Mouse (Mus musculus) bone marrow, adult 2 months (tissue): ENCODE data around the gene Lcn12.

Source experiments
- CTCF ChIP-seq: fragments of 200-500 bp; IDR thresholded peaks from 2 replicates; pipeline ENCODE4 v1.5.1; 2011; ENCODE audit warnings: low read length, control low read depth; ENCODE audit not compliant: control insufficient read depth, insufficient read depth
- POLR2A ChIP-seq: fragments of 200-500 bp; IDR thresholded peaks from 2 replicates; pipeline ENCODE4 v1.6.1; 2011; ENCODE audit warnings: low read depth, mild to moderate bottlenecking, control low read depth, low read length, borderline replicate concordance; ENCODE audit not compliant: control insufficient read depth

- TF ChIP-seq CTCF (no peak), POLR2A (no peak)
Observed at GRCm38 (mm10) chr2:25488671-25489068, 5.0 kb downstream of the Lcn12 start.
